Mouse (Mus musculus): ENCODE results near the gene Cyp21a1. TPM values are rescaled to one million over a fixed set of nuclear protein-coding genes. Genes with fewer than 3 reads are reported as not detected.
"Not testable (repeated sequence)": the region's sequence is repeated elsewhere in the genome, so short reads cannot be mapped to it uniquely, and the experiment has no call there.

The Cyp21a1 gene
- polyA plus RNA-seq, 1 experiment from 2014 or later, result not detected

GRCm38 (mm10) chr17:34810811-34811210 is 6.5 kb upstream of the Cyp21a1 start:
- not testable (repeated sequence) for H3K9ac ChIP-seq (replicated peaks; ENCODE audit: low read length); ATAC-seq (ENCODE audit: low FRiP score, low TSS enrichment); H3K4me3 ChIP-seq (replicated peaks; ENCODE audit: low read depth, low read length); H3K4me2 ChIP-seq (ENCODE audit: low read length); DNase-seq; H3K36me3 ChIP-seq (ENCODE audit: control insufficient read depth, insufficient read depth, low read length); H3K4me1 ChIP-seq (ENCODE audit: control insufficient read depth, insufficient read depth, low read length); H3K9me3 ChIP-seq (ENCODE audit: control insufficient read depth, low read length); H3K27me3 ChIP-seq (ENCODE audit: control insufficient read depth, insufficient read depth, low read length); H3K27ac ChIP-seq (replicated peaks; ENCODE audit: low read depth, low read length)
- 82% methylated on average over 8 of the region's 8 CpGs for WGBS

GRCm38 (mm10) chr17:34810411-34810810 is 6.0 kb upstream of the Cyp21a1 start:
- not testable (repeated sequence) for H3K4me3 ChIP-seq (replicated peaks; ENCODE audit: low read depth, low read length); H3K27me3 ChIP-seq (ENCODE audit: control insufficient read depth, insufficient read depth, low read length); ATAC-seq (ENCODE audit: low FRiP score, low TSS enrichment); DNase-seq; H3K9ac ChIP-seq (replicated peaks; ENCODE audit: low read length); H3K4me2 ChIP-seq (ENCODE audit: low read length); H3K9me3 ChIP-seq (ENCODE audit: control insufficient read depth, low read length); H3K4me1 ChIP-seq (ENCODE audit: control insufficient read depth, insufficient read depth, low read length); H3K27ac ChIP-seq (replicated peaks; ENCODE audit: low read depth, low read length); H3K36me3 ChIP-seq (ENCODE audit: control insufficient read depth, insufficient read depth, low read length)
- WGBS, result 85% methylated on average over 5 of the region's 5 CpGs

GRCm38 (mm10) chr17:34808599-34809205 is 4.3 kb upstream of the Cyp21a1 start:
- WGBS, result 84% methylated on average over 6 of the region's 6 CpGs
- ATAC-seq (ENCODE audit: low FRiP score, low TSS enrichment), result no peak
- Histone ChIP-seq H3K36me3 (ENCODE audit: control insufficient read depth, insufficient read depth, low read length) (no peaks in the 10 kb centered on the region), H3K4me2 (ENCODE audit: low read length) (no peak overlapping the region), H3K4me1 (ENCODE audit: control insufficient read depth, insufficient read depth, low read length) (no peaks in the 10 kb centered on the region), H3K27me3 (ENCODE audit: control insufficient read depth, insufficient read depth, low read length) (no peaks in the 10 kb centered on the region), H3K9me3 (ENCODE audit: control insufficient read depth, low read length) (peaks cover 3% of the 10 kb centered on the region; the same call in 1 of the 2 replicates), H3K9ac (replicated peaks; ENCODE audit: low read length) (no peak overlapping the region), H3K4me3 (replicated peaks; ENCODE audit: low read depth, low read length) (no peak overlapping the region), H3K27ac (replicated peaks; ENCODE audit: low read depth, low read length) (no peak overlapping the region)
- no peak for DNase-seq

GRCm38 (mm10) chr17:34807176-34807575 is 2.8 kb upstream of the Cyp21a1 start:
- DNase-seq, result no peak
- no peak for ATAC-seq (ENCODE audit: low FRiP score, low TSS enrichment)
- Histone ChIP-seq H3K36me3 (ENCODE audit: control insufficient read depth, insufficient read depth, low read length) (no peaks in the 10 kb centered on the region), H3K4me2 (ENCODE audit: low read length) (no peak overlapping the region), H3K27ac (replicated peaks; ENCODE audit: low read depth, low read length) (no peak overlapping the region), H3K27me3 (ENCODE audit: control insufficient read depth, insufficient read depth, low read length) (no peaks in the 10 kb centered on the region), H3K4me1 (ENCODE audit: control insufficient read depth, insufficient read depth, low read length) (no peaks in the 10 kb centered on the region), H3K9me3 (ENCODE audit: control insufficient read depth, low read length) (peaks cover 3% of the 10 kb centered on the region; the same call in 1 of the 2 replicates), H3K4me3 (replicated peaks; ENCODE audit: low read depth, low read length) (no peak overlapping the region), H3K9ac (replicated peaks; ENCODE audit: low read length) (no peak overlapping the region)
- 73% methylated on average over 3 of the region's 3 CpGs for WGBS

- Histone ChIP-seq H3K4me3 (replicated peaks; ENCODE audit: low read depth, low read length) (no peak overlapping the region), H3K27me3 (ENCODE audit: control insufficient read depth, insufficient read depth, low read length) (no peaks in the 10 kb centered on the region), H3K27ac (replicated peaks; ENCODE audit: low read depth, low read length) (no peak overlapping the region), H3K4me2 (ENCODE audit: low read length) (no peak overlapping the region), H3K4me1 (ENCODE audit: control insufficient read depth, insufficient read depth, low read length) (no peaks in the 10 kb centered on the region), H3K36me3 (ENCODE audit: control insufficient read depth, insufficient read depth, low read length) (no peaks in the 10 kb centered on the region), H3K9ac (replicated peaks; ENCODE audit: low read length) (no peak overlapping the region), H3K9me3 (ENCODE audit: control insufficient read depth, low read length) (peaks cover 3% of the 10 kb centered on the region; the same call in 1 of the 2 replicates)
- DNase-seq (no peak), ATAC-seq (ENCODE audit: low FRiP score, low TSS enrichment) (no peak)
- 76% methylated on average over 6 of the region's 6 CpGs for WGBS
Observed at GRCm38 (mm10) chr17:34804871-34805562, 656 bp upstream of the Cyp21a1 start.

- WGBS, result 92% methylated on average over 6 of the region's 6 CpGs
- H3K27me3 ChIP-seq (ENCODE audit: control insufficient read depth, insufficient read depth, low read length); H3K36me3 ChIP-seq (ENCODE audit: control insufficient read depth, insufficient read depth, low read length): not testable (repeated sequence)
Observed at GRCm38 (mm10) chr17:34803367-34803766, 994 bp downstream of the Cyp21a1 start.

GRCm38 (mm10) chr17:34802756-34803155 is 1.6 kb downstream of the Cyp21a1 start:
- not testable (repeated sequence) for H3K4me3 ChIP-seq (replicated peaks; ENCODE audit: low read depth, low read length); H3K36me3 ChIP-seq (ENCODE audit: control insufficient read depth, insufficient read depth, low read length); H3K27ac ChIP-seq (replicated peaks; ENCODE audit: low read depth, low read length); DNase-seq; ATAC-seq (ENCODE audit: low FRiP score, low TSS enrichment); H3K9ac ChIP-seq (replicated peaks; ENCODE audit: low read length); H3K9me3 ChIP-seq (ENCODE audit: control insufficient read depth, low read length); H3K27me3 ChIP-seq (ENCODE audit: control insufficient read depth, insufficient read depth, low read length); H3K4me2 ChIP-seq (ENCODE audit: low read length); H3K4me1 ChIP-seq (ENCODE audit: control insufficient read depth, insufficient read depth, low read length)
- WGBS, result 95% methylated on average over 9 of the region's 9 CpGs

More at GRCm38 (mm10) chr17:34803367-34803766, 994 bp downstream of the Cyp21a1 start:
- H3K27ac ChIP-seq (replicated peaks; ENCODE audit: low read depth, low read length); H3K4me3 ChIP-seq (replicated peaks; ENCODE audit: low read depth, low read length); DNase-seq; H3K9me3 ChIP-seq (ENCODE audit: control insufficient read depth, low read length); H3K4me2 ChIP-seq (ENCODE audit: low read length); H3K9ac ChIP-seq (replicated peaks; ENCODE audit: low read length); H3K4me1 ChIP-seq (ENCODE audit: control insufficient read depth, insufficient read depth, low read length); ATAC-seq (ENCODE audit: low FRiP score, low TSS enrichment): not testable (repeated sequence)

GRCm38 (mm10) chr17:34800781-34801305 is 3.5 kb downstream of the Cyp21a1 start:
- H3K4me1 ChIP-seq (ENCODE audit: control insufficient read depth, insufficient read depth, low read length); H3K4me2 ChIP-seq (ENCODE audit: low read length); ATAC-seq (ENCODE audit: low FRiP score, low TSS enrichment); H3K27ac ChIP-seq (replicated peaks; ENCODE audit: low read depth, low read length); H3K36me3 ChIP-seq (ENCODE audit: control insufficient read depth, insufficient read depth, low read length); H3K4me3 ChIP-seq (replicated peaks; ENCODE audit: low read depth, low read length); H3K27me3 ChIP-seq (ENCODE audit: control insufficient read depth, insufficient read depth, low read length); DNase-seq; H3K9me3 ChIP-seq (ENCODE audit: control insufficient read depth, low read length); H3K9ac ChIP-seq (replicated peaks; ENCODE audit: low read length): not testable (repeated sequence)
- WGBS, result 95% methylated on average over 16 of the region's 16 CpGs

GRCm38 (mm10) chr17:34799531-34799925 is 4.8 kb downstream of the Cyp21a1 start:
- no peak for DNase-seq

More at GRCm38 (mm10) chr17:34799531-34799925, 4.8 kb downstream of the Cyp21a1 start:
- Histone ChIP-seq H3K27me3 (ENCODE audit: control insufficient read depth, insufficient read depth, low read length) (no peaks in the 10 kb centered on the region), H3K4me1 (ENCODE audit: control insufficient read depth, insufficient read depth, low read length) (no peaks in the 10 kb centered on the region), H3K9ac (replicated peaks; ENCODE audit: low read length) (no peak overlapping the region), H3K9me3 (ENCODE audit: control insufficient read depth, low read length) (no peaks in the 10 kb centered on the region), H3K27ac (replicated peaks; ENCODE audit: low read depth, low read length) (no peak overlapping the region), H3K4me2 (ENCODE audit: low read length) (no peak overlapping the region), H3K36me3 (ENCODE audit: control insufficient read depth, insufficient read depth, low read length) (no peaks in the 10 kb centered on the region), H3K4me3 (replicated peaks; ENCODE audit: low read depth, low read length) (no peak overlapping the region)
- ATAC-seq (ENCODE audit: low FRiP score, low TSS enrichment), result no peak
- WGBS, result 88% methylated on average over 4 of the region's 4 CpGs

Data from midbrain, embryonic 14.5 days (tissue).